Mouse (Mus musculus): ENCODE measurements around the gene Rapgef1. TPM values are rescaled to one million over a fixed set of nuclear protein-coding genes. Genes with fewer than 3 reads are reported as not detected.

Rapgef1 gene
- total RNA-seq, 2 experiments from 2014 or later = 118 to 128 TPM

DNA sequence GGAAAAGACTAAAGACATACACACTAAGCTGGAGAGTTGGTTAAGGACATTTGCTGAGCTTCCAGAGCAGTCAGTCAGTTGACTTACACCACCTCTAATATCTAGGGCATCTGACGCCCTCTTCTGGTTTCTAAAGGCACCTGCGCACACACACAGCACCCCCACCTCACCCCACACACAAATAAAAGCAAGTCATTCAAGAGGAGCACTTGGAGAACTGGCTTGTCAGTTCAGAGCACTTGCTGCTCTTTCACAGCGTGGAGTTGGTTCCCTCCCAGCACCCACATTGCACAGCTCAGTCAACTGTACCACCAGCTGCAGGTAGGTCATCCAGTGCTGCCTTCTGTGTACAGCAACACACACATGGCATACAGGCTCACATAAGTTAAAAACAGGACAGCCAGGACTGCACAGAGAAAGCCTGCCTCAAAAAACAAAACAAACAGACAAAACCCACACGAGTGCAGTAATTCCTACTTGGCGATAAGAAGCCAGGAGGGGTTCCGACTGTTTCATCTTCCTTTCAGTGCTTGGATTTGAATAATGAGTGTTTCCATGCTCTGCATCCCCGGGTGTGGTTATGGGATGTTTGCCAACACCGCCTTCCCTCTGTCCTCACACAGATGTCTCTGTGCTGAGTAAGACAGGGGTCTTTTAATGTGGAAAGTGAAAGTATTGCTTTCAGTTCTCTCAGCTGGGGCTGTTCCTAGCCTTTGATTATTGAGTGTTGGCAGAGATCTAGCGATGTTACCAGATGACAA is 50.9 kb downstream of the Rapgef1 start:
- DNase-seq (ENCODE audit: low spot score in 2 of 2) = peak; percentile 45 to 68

DNA sequence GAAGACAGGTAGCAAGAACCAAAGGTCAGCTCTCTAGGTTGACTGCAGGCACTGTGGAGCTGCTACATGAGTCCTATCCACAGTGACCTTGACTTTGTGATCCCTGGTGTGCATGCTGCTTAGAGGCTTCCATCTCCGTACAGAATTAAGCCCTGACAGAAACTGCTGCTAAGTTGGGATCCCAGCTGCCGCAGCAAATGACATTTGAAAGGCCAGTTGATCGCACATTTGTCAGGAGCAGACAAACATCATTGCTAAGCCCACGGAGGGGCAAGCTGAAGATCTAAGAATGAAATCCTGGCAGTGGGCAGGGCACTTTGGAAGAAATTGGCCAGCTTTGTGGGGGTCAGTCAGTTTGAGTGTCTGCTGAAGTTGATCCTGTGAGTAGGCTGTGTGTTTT is 51.9 kb downstream of the Rapgef1 start:
- DNase-seq (ENCODE audit: low spot score in 2 of 2) = no peak

DNA sequence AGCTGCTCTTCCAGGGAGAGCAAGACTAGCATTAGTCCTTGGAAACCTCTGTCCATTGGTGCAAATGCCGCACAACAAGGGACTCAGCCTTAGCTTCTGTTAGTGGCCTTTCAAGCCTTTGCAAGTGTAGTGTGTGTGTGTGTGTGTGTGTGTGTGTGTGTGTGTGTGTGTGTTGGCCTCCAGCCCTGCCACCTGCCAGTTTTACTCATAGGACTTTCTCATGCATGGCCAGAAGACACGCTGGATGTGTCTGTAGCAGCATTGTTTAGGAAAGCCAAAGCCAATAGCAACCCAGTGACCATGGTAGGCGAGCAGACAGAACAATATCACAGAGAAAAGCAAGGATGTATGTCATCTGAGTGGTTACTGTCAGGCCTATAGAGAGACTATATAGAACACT is 52.3 kb downstream of the Rapgef1 start:
- DNase-seq (ENCODE audit: low spot score in 2 of 2) = no peak

DNA sequence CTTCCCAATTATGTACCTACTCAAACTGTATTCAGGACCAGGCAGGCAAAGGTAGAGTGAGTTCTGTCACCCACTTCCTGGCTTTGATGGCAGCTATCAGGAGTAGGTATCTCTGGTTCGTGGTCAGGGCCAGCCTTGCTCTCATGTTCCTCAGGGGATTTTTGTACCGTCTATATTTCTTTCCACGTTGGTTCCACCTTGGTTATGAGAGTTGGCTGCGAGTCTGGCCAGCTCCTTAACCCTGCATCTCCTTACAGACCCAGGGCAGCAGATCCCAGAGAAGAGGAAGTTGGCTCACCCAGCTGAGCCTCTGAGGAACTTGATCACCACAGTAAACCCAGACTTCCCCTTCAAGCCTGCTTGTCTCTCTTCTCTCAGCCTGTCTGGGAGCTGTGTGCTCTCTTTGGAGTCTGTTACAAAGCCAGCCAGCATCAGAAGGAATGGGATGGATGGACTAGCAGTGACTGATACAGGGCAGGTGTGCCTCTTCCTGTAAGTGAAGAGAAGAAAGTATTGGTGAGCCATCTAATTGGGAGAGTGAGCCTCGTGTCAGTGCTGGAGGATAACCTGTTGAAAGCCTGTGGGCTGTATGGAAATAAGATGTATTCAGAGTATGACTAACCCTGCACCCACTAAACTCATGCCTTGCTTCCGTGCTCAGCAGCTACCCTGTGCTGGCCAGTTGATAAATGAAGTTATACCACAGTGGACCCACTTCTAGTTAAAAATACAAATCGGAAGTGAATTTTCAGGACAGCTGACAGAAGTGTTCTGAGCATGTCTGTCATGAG is 53.4 kb downstream of the Rapgef1 start:
- no peak for DNase-seq (ENCODE audit: low spot score in 2 of 2)

DNA sequence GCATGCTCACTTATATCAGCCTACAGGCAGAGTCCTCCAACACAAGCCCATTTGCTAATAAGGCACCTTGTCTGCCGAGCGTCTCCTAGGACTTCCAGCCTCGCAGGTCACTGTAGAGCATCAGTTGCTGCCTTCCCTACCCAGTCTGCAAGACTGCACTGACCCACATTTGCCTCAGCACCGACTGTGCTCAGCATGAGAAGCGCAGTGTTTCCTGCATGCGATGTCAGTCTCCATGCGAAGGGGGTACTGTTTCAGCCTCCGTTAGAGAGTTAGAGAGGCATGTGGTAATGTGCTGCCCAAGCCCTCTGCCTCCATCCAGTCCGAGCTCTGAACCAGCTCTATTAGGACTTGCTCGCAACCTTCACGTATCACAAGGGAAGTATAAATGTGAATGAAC is 54.6 kb downstream of the Rapgef1 start:
- no peak for DNase-seq (ENCODE audit: low spot score in 2 of 2)

DNA sequence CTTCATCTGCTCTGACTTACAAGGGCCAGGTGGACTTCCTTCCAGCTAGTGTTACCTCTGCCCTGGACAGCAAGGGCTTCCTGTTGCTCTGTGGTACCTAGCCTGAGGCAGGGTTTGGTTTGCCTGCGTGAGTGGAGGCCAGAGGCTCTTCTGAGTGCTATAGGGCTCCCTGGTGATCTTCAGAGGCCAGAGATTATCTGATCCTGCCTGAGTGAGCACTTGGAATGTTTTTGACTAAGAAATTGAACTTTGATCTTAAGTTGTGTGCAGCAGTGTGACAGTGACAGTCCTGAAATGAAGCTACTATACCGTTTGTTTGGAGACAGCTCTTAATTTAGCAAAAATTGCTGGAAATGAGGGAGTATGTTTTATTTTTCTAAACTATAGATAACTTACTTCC is 55.0 kb downstream of the Rapgef1 start:
- DNase-seq (ENCODE audit: low spot score in 2 of 2) = no peak

DNA sequence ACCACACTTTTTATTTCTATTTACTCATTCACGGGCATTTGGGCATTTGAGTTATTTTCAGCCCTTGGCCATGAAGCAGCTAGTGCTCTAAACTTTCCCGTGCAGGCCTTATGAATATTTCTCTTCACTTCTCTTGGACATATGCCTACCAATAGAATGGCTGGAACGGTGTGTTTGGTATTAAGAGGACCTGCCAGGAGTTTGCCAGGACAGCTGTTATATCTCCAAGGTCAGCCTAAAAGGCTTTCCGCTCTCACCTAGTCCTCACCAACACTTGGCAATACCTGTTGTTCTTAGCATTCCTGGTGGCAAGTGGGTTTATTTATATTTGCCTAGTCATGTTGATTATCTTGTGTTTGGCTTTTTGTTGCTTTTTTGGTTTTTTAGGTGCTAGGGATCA is 56.3 kb downstream of the Rapgef1 start:
- no peak for DNase-seq (ENCODE audit: low spot score in 2 of 2)

DNA sequence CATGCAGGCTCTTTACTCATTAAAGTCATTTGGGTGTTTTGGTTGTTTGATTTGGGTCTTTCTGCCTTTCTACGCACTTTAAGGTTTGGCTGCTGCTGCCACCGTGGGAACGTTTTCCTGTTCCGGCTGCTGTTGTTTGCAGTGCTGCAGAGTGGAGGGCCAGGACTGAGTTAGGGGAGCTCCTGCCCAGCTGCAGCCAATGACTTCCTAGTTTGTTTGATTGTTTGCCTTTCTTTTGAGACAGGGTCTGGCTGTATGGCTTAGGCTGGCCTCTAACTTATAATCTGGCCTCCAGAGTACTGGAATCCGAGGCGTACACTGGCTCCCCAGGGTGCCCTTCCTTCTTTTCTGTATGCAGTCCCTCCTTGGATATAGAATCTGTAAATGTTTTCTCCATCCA is 57.0 kb downstream of the Rapgef1 start:
- no peak for DNase-seq (ENCODE audit: low spot score in 2 of 2)

DNA sequence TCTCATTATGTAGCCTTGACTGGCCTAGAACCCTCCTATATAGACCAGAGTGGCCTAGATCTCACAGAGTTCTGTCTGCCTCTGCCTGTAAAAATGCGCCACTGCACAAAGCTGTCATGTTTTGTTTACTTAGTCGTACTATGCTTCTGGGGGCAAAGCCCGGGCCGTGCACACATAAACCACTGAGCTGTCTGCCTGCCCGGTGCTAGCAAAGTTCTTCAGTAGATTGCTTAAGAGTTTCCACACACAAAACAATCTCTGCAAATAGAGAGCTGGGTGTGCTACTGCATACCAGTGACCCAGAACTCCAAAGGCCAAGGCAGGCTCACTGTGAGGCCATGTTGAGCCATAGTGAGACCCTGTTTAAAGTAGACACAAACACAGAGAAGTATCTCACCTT is 58.3 kb downstream of the Rapgef1 start:
- no peak for DNase-seq (ENCODE audit: low spot score in 2 of 2)

DNA sequence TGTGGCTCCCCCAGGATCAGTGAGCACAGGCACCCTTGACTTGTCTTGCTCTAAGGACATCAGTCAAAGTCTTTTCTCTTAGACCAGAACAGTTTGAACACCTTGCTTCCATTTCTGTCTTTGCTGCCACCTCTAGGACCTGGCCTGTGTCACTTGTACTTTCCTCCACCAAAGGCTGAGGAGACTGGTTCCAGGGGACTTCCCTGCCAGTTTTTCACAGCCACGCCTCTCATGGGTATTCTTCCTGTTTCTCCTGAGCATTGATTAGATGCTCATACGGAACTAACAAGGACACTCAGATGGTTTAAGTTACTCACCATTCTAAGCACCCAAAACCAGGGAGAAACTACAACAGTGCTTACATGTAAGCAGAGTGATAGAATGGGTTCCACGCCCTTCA is 59.0 kb downstream of the Rapgef1 start:
- DNase-seq (ENCODE audit: low spot score in 2 of 2) = no peak

DNA sequence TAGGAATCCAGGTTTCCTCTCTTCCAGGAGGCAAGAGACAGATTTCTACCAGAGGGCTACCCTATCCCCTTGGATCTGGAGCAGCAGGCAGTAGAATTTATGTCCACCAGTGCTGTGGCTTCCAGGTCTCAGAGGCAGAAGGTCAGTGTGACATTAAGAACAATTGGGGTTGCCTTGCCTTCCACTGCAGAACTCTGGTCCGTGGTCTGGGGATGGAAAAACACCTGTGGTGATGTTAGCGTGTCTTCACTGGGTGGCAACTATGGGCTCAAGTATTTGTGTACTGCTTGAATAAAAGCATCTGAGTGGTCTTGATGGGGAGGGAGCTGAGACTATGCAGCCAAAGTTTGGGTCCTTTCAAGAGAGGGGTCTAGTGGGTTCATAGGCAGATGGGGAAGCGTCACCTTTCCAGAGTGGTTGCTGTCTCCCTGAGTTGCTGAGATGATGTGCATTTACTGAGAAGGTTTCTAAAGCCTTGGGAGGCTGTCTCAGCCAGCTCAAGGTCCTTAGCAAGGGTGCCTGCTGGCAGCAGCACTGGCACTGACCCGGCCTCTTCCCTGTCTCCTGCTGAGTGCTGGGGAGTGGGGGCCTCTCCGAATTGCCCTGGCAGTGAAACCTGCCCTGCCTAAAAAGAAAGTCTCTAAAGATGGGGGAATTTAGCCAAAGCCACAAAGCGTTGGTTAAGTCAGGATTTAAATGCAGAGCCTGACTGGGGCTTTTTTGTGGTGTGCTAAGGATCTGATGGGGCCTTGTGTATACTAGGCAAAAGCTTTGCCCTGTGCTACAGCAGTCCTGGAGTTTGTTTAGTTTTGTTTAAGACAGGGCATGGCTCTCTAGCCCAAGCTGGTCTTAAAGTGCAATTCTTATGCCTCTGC is 60.4 kb downstream of the Rapgef1 start:
- no peak for DNase-seq (ENCODE audit: low spot score in 2 of 2)

DNA sequence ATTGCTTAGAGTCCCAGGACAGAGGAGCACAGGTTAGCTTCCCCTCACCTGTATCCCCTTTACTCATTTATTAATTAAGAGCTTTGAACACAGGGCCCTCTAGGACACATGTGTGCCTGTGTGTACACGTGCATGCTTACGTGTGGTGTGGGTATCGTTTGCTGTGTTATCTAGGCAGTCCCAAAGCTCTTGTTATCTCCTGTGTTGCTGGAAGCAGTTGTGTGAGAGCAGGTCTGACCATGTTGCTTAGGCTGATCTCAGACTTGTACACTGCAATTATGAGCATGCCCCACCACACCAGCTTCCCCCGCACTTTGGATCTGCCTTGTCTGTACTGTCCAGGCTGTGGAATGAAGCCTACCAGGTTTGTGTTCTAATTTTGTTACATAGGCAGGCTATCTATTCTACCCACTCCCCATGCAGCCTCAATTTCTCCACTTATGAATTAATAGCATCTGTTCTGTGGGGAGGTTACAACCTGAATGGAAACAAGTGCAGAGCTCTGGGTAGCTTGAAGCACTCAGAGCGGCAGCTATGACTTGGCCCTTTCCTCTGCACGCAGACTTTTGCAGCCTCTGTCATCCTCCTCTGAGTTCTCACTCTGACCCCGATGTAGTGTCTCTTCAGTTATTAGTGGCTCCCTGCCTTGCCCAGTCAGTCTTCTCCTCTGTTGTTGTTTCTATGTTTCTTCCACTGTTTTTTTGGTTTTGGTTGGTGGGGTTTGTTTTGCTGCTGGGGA is 63.9 kb downstream of the Rapgef1 start:
- DNase-seq (ENCODE audit: low spot score in 2 of 2) = no peak

DNA sequence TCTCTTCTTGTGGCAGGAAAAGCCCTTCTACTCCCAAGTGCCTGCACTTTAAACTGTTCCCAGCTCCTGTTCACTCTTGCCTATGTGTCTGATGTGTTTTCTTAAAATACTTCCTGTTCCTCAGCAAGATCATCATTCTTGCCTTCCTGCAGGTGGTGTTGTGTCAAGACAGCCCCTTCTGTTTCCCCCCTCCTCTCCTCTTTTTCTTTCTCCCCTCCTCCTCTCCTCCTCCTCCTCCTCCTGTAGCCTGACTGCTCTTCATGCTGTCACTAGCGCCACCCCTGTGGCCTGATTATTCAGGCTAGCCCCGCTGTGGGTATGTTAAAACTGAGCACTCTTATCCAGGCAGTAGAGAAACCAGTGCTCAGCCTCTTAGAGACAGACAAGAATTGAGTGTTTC is 65.0 kb downstream of the Rapgef1 start:
- no peak for DNase-seq (ENCODE audit: low spot score in 2 of 2)

DNA sequence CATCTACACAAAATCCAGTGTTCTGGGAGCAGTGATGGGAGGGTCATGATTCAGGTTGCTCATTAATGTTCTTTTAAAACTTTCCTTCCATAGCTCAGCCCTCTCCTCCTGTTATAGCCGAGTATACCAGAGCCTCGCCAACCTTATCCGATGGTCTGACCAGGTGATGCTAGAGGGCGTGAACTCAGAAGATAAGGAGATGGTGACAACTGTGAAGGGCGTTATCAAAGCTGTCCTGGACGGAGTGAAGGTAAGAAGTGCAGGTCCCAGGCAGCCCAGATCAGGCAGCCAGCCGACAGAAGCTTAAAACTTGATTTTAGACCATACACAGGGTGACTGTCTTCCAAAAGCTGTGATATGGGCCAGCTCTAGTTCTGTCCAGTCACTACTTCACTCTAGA is 69.5 kb downstream of the Rapgef1 start:
- no peak for DNase-seq (ENCODE audit: low spot score in 2 of 2)

DNA sequence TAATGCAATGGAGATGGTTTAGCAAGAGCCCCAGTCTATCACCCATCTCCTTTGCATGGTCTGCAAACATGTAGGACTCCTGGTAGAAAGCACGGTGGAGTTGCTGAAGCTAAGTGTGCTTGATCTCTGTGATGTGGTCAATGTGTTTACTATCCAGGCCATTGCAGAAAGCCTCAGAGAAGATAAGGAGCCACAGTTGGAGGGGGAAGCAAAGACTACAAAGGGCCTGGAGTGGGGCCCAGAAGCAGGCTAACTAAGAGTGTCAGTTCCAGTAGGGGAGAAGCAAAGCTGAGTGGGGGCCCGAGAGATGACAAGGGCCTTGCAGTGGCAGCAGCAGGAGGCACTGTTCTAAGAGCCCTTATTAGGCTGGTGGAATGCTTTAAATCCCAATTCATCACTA is 70.0 kb downstream of the Rapgef1 start:
- DNase-seq (ENCODE audit: low spot score in 2 of 2) = no peak

DNA sequence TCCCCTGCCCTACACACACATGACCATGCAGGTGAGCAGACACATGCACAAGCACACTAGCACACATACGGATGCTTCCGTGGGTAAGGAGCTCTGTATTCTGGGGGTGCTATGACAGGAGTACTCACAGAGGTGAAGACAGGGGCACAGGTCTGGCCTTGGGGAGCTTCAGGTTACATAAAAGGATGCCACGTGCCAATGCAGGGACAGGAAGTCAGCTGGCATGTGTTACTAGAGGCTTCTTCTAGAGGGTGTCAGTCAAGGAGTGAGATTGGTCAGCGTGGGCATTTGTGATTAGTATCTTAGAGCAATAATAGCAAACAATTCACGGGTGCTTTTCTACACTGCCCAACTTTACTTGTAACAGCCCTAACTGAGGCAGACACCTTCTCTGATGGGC is 71.5 kb downstream of the Rapgef1 start:
- no peak for DNase-seq (ENCODE audit: low spot score in 2 of 2)

DNA sequence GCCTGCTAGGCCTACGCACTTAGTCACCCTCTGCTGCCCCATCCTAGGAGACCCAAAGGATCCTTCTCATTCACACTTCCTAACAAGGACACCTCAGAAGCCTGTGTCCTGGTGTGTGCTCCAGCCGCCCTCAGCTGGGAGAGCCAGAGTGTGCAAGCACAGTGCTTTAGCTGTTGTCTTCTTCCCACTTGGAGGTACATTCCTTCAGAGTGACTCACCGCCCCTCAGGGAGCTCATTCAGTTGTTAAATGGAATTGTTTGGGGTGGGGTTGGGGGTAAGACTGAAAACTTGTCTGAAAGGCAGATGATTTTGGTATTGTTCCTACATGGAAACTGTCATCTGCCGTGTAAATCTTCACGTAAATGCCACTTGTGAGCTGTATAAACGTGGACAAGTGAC is 72.0 kb downstream of the Rapgef1 start:
- no peak for DNase-seq (ENCODE audit: low spot score in 2 of 2)

DNA sequence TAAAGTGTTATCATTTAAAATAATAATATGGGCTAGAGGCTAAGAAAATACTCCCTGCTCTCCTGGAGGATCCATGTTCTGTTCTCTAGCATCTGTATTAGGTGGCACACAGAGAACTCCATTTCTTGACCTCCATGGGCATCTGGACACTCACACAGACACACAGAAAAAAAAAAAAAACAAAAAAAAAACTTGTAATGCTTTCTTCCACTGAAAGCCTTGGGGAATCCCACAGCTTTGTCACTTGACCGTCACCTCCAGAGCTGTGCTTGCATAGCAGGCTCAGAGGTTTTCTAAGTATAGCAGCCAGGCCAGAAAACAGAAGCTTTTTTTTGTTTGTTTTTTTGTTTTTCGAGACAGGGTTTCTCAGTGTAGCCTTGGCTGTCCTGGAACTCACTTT is 72.7 kb downstream of the Rapgef1 start:
- DNase-seq (ENCODE audit: low spot score in 2 of 2) = no peak

DNA sequence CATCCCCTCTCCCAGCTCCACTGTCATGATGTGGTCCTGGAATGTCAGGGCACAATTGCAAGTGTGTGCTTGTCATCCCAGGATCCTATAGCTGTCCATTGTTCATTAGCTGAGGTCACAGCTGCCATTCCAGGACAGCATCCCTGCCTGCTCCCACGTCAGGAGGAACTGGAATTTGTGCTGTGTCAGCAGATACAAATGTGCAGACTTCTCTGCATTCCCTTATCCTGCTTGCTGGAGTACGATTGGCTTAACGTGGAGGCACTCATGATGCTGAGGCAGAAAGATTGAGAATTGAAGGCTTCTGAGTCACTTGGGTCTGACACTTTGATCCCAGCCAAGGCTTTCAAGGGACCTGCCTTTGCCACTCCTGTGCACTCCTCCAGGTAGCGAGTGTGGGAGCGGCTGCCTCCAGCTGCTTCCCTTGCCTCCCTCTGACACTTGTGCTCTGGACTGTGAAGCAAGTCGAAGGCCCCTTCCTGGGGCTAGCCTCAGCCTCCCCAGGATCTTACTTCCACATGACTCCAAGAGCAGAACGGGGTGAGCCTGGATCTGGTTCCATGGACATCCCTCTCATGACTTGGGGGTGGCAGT is 76.8 kb downstream of the Rapgef1 start:
- no peak for DNase-seq (ENCODE audit: low spot score in 2 of 2)

DNA sequence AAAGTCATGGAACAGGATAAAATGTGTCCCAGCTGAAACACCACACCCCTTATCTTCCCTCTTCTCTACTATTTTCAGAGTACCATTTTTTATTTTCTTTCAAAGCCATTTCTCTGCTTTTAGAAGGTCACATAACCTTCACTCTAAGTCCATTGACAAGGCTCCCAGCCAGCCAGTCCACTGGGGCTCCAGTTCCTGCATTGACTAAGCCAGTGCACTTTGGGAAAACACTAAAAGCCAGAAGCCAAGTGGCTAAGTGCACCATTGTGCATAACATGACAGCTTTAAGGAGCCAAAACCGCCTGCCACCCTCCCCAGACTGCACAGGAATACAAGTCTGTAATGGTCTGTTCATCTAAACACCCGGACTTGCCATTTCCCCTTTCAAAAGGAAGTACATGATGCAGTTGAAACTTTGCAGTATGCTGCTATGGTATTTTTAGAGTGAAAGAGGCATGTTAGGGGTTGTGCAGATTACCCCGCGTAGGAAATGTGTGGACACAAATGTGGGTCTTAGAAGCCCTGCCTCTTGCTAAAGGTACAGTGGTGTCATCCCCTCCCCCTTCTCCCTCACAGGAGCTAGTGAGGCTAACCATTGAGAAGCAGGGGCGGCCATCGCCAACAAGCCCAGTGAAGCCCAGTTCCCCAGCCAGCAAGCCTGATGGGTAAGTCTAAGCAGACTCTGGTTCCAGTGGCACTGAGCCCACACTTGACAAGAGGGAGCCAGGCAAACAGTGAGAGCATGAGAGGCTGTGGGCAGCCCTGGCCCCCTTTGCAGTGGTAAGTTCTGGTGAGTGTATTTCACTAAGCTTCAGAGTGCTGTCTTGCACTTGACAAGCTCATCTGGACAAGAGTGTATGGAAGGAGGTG is 79.1 kb downstream of the Rapgef1 start:
- DNase-seq (ENCODE audit: low spot score in 2 of 2) = peak in 1 of 2 experiments; percentile 59

All from layer of hippocampus, postnatal 14 days (tissue).